Mouse (Mus musculus) cortical plate, adult 2 months (tissue): Measurements from ENCODE around the gene Gm43951. TPM values are rescaled to one million over a fixed set of nuclear protein-coding genes. Genes with fewer than 3 reads are reported as not detected.

Experiments
- H3K27ac ChIP-seq: fragments of 200-500 bp; 2 replicates; pipeline ENCODE4 v1.5.1; 2012; ENCODE audit warnings: low read length, control low read depth, inconsistent platforms; ENCODE audit not compliant: insufficient read depth
- H3K4me1 ChIP-seq: fragments of 200-500 bp; 2 replicates; pipeline ENCODE4 v1.6.1; 2011; ENCODE audit warnings: low read length; ENCODE audit not compliant: control insufficient read depth, insufficient read depth
- H3K4me3 ChIP-seq: fragments of 200-500 bp; 2 replicates; pipeline ENCODE4 v1.5.1; 2011; ENCODE audit warnings: mild to moderate bottlenecking, low read length, control low read depth; ENCODE audit not compliant: insufficient read depth
- CTCF ChIP-seq: fragments of 200-500 bp; IDR thresholded peaks from 2 replicates; pipeline ENCODE4 v1.5.1; 2011; ENCODE audit warnings: mild to moderate bottlenecking, control low read depth, low read length; ENCODE audit not compliant: insufficient read depth; ENCODE audit errors: extremely low read depth
- POLR2A ChIP-seq: fragments of 200-500 bp; IDR thresholded peaks from 2 replicates; pipeline ENCODE4 v1.6.1; 2011; ENCODE audit warnings: mild to moderate bottlenecking, low read length, control low read depth; ENCODE audit not compliant: insufficient read depth; ENCODE audit errors: extremely low read depth
- polyA plus RNA-seq: library from polyadenylated mRNA; depleted of rRNA; stranded (reverse); fragments of >200 nt; gene quantifications from 2 replicates; pipeline ENCODE4 v1.2.3, GENCODE M21; 2012; rRNA removed

Gene Gm43951
- polyA plus RNA-seq, 1 experiment = 7.0 TPM

DNA sequence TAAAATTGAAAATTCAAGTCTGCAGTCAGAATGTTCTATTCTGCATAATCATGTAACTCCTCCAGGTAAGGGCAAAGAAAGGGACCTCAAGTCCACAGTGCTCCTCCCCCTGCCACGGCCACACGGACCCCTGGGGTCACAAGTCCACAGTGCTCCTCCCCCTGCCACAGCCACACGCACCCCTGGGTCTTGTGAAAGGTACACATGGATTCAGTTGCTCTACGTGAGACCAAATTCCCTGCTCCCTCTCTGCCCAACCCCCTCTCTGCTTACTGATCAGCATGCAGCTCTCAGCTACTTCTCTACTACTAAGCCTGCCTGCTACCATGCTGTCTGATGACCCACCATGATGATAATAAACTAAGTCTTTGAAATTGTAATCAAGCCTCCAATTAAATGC, 36.8 kb downstream of the Gm43951 start:
- Histone ChIP-seq H3K27ac (no peak overlapping the region), H3K4me3 (no peak overlapping the region), H3K4me1 (no peaks in the 10 kb centered on the region)
- TF ChIP-seq CTCF (no peak), POLR2A (no peak)

DNA sequence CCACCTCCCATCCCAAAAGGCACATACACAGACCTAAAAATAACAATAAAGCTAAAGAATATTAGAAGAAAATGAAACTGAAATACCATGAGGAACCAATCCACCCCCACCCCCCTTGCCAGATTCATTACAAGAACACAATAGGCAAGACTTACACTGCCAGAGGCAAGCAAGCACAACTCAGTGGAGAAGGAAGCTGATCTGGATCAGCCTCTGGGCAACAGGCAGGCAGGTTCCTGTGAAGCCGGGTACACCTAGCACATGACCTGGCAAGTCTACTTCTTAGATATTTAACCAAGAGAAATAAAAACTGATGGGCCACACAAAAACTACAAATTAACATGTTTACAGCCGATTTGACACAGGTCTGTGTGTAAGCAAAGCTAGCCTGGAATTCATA, 43.4 kb downstream of the Gm43951 start:
- H3K27ac ChIP-seq = no peak overlapping the region
- H3K4me3 ChIP-seq = no peak overlapping the region
- TF ChIP-seq POLR2A (no peak), CTCF (no peak)
- H3K4me1 ChIP-seq = no peaks in the 10 kb centered on the region

DNA sequence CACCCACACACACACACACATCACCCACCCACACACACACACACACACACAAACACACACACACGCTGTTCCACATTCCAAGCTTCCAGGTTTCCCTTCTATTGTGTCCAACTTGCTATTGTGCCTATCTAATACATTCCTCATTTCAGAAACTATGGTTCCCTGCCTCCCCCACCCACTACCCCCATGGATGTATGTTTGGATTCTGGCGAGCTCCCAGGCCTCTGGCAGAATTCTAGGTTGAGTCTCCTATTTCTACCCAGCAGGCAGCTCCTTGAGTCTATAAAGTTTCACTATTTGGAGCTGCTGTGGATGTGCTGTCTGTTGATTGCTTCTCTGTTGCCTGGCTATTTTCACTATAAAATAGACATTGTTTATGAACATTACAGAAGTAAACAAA, 50.0 kb downstream of the Gm43951 start:
- TF ChIP-seq POLR2A (no peak), CTCF (no peak)
- peaks cover 9% of the 10 kb centered on the region for H3K4me1 ChIP-seq
- no peak overlapping the region for H3K27ac ChIP-seq
- H3K4me3 ChIP-seq = no peak overlapping the region

DNA sequence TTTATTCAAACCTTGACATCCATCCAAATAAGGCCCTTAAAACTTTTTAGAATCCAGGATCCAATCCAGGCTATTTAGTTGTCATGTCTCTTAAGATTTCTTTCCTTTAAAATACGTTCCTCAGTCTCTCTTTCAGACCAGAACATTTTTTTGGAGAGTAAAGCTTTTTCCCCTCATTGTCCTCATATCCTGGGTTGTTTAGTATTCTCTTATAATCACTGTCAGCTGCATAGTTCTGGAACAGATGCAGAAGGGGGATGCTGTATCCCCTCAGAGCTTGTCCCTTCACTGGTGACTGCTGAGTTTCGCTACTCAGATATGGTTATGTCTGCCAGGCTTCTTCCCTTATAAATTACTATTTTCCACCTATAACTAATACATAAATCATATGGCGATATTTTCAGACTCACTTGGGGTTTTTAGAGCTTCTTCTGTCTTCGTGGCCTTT, 50.6 kb downstream of the Gm43951 start:
- TF ChIP-seq POLR2A (no peak), CTCF (no peak)
- no peak overlapping the region for H3K4me3 ChIP-seq
- H3K27ac ChIP-seq = no peak overlapping the region
- H3K4me1 ChIP-seq = peaks cover 9% of the 10 kb centered on the region

DNA sequence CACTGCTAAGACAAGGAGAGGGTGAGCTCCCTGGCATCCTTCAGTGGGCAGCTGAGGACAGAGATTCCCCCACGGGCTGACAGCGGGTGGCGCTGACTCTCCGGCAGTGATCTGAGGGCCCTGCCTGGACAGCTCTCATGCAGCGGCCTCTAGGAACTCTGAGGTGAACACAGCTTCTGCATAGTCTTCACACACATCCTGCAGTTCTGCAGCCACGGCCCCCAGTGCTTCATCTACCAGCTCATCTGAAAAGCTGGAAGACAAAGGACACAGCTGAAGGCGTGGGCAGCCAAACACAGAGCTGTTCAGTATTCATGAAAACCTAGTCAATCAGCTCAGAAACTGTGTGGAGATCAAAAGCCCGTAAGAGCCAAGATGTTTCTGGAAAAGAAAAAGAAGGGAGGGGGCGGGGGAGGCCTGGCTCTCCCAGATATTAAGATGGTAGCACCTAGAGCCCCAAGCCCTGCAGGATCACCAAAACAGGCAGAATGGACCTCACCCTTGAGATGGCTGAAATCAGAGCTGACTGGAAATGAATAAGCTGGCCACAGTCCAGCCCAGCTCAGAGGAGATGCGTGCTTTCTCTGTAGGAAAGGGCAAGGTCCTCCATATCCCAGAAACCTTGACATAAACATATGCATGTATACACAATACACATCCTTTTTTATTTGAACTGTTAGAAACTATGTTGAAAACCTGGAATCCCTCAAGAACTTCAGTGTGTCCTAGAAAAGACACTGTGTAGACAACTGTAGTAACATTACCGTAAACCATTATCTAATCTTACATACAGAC, 51.3 kb downstream of the Gm43951 start:
- TF ChIP-seq CTCF = no peak
- TF ChIP-seq POLR2A = no peak
- H3K4me1 ChIP-seq = peaks cover 9% of the 10 kb centered on the region
- no peak overlapping the region for H3K4me3 ChIP-seq
- H3K27ac ChIP-seq = no peak overlapping the region

Other genes with a start within 250 kb of the Gm43951 start
- gene Aipl1, start 169.3 kb downstream of the Gm43951 start, polyA plus RNA-seq = 0.04 and 0.06 TPM in 2 replicates
- 0.61 and 0.92 TPM in 2 replicates for gene Pimreg, start 164.8 kb downstream of the Gm43951 start, polyA plus RNA-seq
- gene Pitpnm3, start 71.1 kb downstream of the Gm43951 start, polyA plus RNA-seq = 69.5 and 72.8 TPM in 2 replicates
- 34.1 and 36.2 TPM in 2 replicates for gene 4933427D14Rik, start 619 bp upstream of the Gm43951 start, polyA plus RNA-seq
- gene Txndc17, start 707 bp upstream of the Gm43951 start, polyA plus RNA-seq = 71.3 and 71.6 TPM in 2 replicates
- gene Med31, start 8.8 kb upstream of the Gm43951 start, polyA plus RNA-seq = 24.2 and 25.8 TPM in 2 replicates
- 16.7 and 20.8 TPM in 2 replicates for gene Slc13a5, start 60.4 kb upstream of the Gm43951 start, polyA plus RNA-seq
- 16.0 and 16.3 TPM in 2 replicates for gene Xaf1, start 94.8 kb upstream of the Gm43951 start, polyA plus RNA-seq
- gene Fbxo39, start 107.6 kb upstream of the Gm43951 start, polyA plus RNA-seq = not detected in 2 replicates
- 0.95 and 1.8 TPM in 2 replicates for gene Tekt1, start 155.6 kb upstream of the Gm43951 start, polyA plus RNA-seq
- gene Smtnl2, start 204.9 kb upstream of the Gm43951 start, polyA plus RNA-seq = 0.78 and 1.6 TPM in 2 replicates
- gene Ggt6, start 228.7 kb upstream of the Gm43951 start, polyA plus RNA-seq = 0.25 and 0.27 TPM in 2 replicates
- 48.1 and 56.2 TPM in 2 replicates for gene Mybbp1a, start 234.5 kb upstream of the Gm43951 start, polyA plus RNA-seq